Mouse (Mus musculus) ES-E14 (cell line): ENCODE measurements around the gene Sertad2.

Source experiments
- ZC3H11A ChIP-seq: IDR thresholded peaks from 2 replicates; pipeline ENCODE4 v1.6.1; 2012; ENCODE audit warnings: low read depth, mild to moderate bottlenecking, inconsistent platforms, low read length, borderline replicate concordance
- ZNF384 ChIP-seq: IDR thresholded peaks from 2 replicates; pipeline ENCODE4 v1.6.1; 2012; ENCODE audit warnings: low read depth, low read length, inconsistent platforms

- TF ChIP-seq ZC3H11A (no peak), ZNF384 (no peak)
Measured at GRCm38 (mm10) chr11:20660111-20661097, 117.4 kb downstream of the Sertad2 start.
